Mouse (Mus musculus): ENCODE results near the gene Smim17. TPM values are rescaled to one million over a fixed set of nuclear protein-coding genes. Genes with fewer than 3 reads are reported as not detected.

The Smim17 gene
- polyA plus RNA-seq, 1 experiment: not detected

DNA sequence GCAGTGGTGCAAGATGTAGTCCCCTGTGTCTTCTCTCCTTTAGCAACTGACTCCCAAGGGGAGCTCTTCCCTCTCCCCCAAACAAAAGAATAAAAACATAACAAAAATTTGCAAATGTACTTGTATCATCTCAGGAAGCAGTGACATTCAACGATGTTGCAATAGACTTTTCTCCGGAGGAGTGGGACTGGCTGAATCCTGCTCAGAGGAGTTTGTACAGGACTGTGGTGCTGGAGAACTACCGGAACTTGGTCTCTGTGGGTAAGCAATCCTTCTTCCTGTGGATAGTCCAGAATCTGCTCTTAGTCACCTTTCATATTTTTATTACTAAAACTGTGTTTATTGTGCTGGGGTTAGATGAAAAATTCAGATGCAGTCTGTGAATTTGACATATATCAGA lies 25.5 kb upstream of the Smim17 start:
- WGBS: 94% methylated on average over 3 of the region's 3 CpGs

DNA sequence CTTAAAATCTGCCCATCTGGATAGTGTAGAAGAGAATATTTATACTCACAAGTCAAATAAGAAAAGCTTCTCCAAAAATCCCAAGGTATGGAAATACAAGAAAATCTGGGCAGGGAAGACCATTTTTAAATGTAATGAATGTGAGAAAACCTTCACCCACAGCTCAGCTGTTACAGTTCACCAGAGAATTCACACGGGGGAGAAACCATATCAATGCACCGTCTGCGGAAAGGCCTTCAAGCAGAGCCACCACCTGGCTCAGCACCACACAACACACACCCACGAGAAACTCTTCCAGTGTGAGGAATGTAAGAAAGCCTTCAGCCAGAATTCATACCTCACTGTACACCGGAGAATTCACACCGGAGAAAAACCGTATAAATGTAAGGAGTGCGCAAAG lies 20.1 kb upstream of the Smim17 start:
- peaks cover 8% of the 10 kb centered on the region for H3K4me1 ChIP-seq (replicated peaks; ENCODE audit: control insufficient read depth, insufficient read depth, low read length)
- no peaks in the 10 kb centered on the region for H3K36me3 ChIP-seq (ENCODE audit: control insufficient read depth, insufficient read depth, low read length)
- TF ChIP-seq CTCF (IDR thresholded peaks at IDR 0.05; ENCODE audit: borderline replicate concordance, control insufficient read depth, extremely low read depth, insufficient read depth, low read length, poor library complexity) (no peak), POLR2A (IDR thresholded peaks at IDR 0.05; ENCODE audit: control insufficient read depth, extremely low read depth, insufficient read depth, low read length, poor library complexity) (no peak)
- H3K27me3 ChIP-seq (ENCODE audit: control insufficient read depth, insufficient read depth, low read length): no peaks in the 10 kb centered on the region
- H3K27ac ChIP-seq (ENCODE audit: control insufficient read depth, insufficient read depth, low read length): no peak overlapping the region
- no peak overlapping the region for H3K4me3 ChIP-seq (ENCODE audit: control insufficient read depth, insufficient read depth, low read length)
- 93% methylated on average over 8 of the region's 8 CpGs for WGBS
- no peak for DNase-seq

More for the DNA sequence above, 25.5 kb upstream of the Smim17 start:
- Histone ChIP-seq H3K27me3 (ENCODE audit: control insufficient read depth, insufficient read depth, low read length) (no peaks in the 10 kb centered on the region), H3K27ac (ENCODE audit: control insufficient read depth, insufficient read depth, low read length) (no peak overlapping the region), H3K36me3 (ENCODE audit: control insufficient read depth, insufficient read depth, low read length) (no peaks in the 10 kb centered on the region), H3K4me1 (replicated peaks; ENCODE audit: control insufficient read depth, insufficient read depth, low read length) (no peaks in the 10 kb centered on the region), H3K4me3 (ENCODE audit: control insufficient read depth, insufficient read depth, low read length) (no peak overlapping the region)
- DNase-seq: no peak
- no peak for TF ChIP-seq POLR2A (IDR thresholded peaks at IDR 0.05; ENCODE audit: control insufficient read depth, extremely low read depth, insufficient read depth, low read length, poor library complexity)
- no peak for TF ChIP-seq CTCF (IDR thresholded peaks at IDR 0.05; ENCODE audit: borderline replicate concordance, control insufficient read depth, extremely low read depth, insufficient read depth, low read length, poor library complexity)

DNA sequence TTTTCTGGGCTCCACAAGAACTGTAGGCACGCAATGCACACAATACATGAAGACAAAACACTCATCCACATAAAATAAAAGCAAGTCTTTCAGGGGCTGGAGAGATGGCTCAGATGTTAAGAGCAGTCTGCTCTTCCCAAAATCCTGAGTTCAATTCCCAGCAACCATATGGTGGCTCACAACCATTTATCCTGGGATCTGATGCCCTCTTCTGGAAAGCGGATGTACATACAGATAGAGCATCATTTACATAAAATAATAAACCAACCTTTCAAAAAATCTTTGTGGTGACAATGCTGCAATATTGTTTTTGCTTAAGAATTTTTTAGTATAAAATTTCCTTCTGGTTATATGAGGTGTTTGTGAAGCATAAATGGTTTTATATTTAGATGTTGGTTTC lies 17.1 kb upstream of the Smim17 start:
- DNase-seq: no peak
- TF ChIP-seq CTCF (IDR thresholded peaks at IDR 0.05; ENCODE audit: borderline replicate concordance, control insufficient read depth, extremely low read depth, insufficient read depth, low read length, poor library complexity) (no peak), POLR2A (IDR thresholded peaks at IDR 0.05; ENCODE audit: control insufficient read depth, extremely low read depth, insufficient read depth, low read length, poor library complexity) (no peak)
- Histone ChIP-seq H3K36me3 (ENCODE audit: control insufficient read depth, insufficient read depth, low read length) (no peaks in the 10 kb centered on the region), H3K4me1 (replicated peaks; ENCODE audit: control insufficient read depth, insufficient read depth, low read length) (peaks cover 10% of the 10 kb centered on the region), H3K27ac (ENCODE audit: control insufficient read depth, insufficient read depth, low read length) (no peak overlapping the region), H3K4me3 (ENCODE audit: control insufficient read depth, insufficient read depth, low read length) (no peak overlapping the region), H3K27me3 (ENCODE audit: control insufficient read depth, insufficient read depth, low read length) (no peaks in the 10 kb centered on the region)
- WGBS: 90% methylated on average over 2 of the region's 2 CpGs

DNA sequence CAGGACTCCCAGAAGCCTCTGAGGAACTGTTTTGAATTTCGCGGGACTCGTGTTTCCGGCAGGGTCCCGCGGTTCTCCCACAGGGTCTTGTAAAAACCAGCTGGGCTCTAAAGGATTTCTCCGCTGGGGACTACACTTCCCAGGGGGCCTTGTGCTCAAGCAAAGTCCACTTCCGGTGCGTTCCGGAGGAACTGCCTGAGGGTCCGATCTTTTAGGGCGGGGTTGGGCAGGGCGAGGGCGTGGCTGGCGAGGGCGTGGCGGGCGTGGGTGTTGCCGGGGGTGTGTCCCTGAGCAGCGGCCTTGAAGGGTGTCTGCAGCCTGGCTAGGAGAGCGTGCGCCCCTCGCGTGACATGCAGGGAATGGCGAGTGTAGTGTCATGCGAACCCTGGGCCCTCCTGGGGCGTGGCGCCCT lies 15.5 kb upstream of the Smim17 start, which contains the start of gene Zfp28:
TSS of gene Zfp28 (plus strand) at position 252 of the 412 bp plus-strand sequence.
- TF ChIP-seq POLR2A (IDR thresholded peaks at IDR 0.05; ENCODE audit: control insufficient read depth, extremely low read depth, insufficient read depth, low read length, poor library complexity) (no peak; the same call in 1 of the 2 replicates), CTCF (IDR thresholded peaks at IDR 0.05; ENCODE audit: borderline replicate concordance, control insufficient read depth, extremely low read depth, insufficient read depth, low read length, poor library complexity) (peak; percentile 44; the same call in 1 of the 2 replicates)
- peaks cover 10% of the 10 kb centered on the region for H3K4me1 ChIP-seq (replicated peaks; ENCODE audit: control insufficient read depth, insufficient read depth, low read length)
- WGBS: under 1% methylated on average over 28 of the region's 28 CpGs
- no peak within 1 kb of the TSS for H3K27ac ChIP-seq (ENCODE audit: control insufficient read depth, insufficient read depth, low read length)
- no peaks in the 10 kb centered on the region for H3K27me3 ChIP-seq (ENCODE audit: control insufficient read depth, insufficient read depth, low read length)
- no peaks in the 10 kb centered on the region for H3K36me3 ChIP-seq (ENCODE audit: control insufficient read depth, insufficient read depth, low read length)
- H3K4me3 ChIP-seq (ENCODE audit: control insufficient read depth, insufficient read depth, low read length): peak within 1 kb of the TSS; percentile 50
- peak; percentile 92 for DNase-seq

DNA sequence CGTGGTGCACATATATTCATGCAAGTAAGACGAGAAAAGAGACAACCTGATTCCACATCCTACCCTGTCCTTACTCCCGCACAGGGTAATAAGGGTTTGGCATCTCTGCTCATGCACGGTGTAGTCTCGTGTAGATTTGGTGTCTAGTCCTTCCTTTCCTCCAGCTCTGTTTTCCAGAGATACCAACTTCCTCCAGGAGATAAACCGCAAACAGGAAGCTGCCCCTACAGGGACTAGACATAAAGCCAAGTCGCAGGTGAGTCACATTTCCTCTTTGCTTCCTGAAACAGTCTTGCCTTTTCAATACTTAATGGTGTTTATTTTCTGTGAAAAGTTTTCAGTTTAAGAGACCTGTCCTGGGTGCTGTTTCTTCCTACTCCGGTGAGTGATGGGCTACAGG lies 14.5 kb upstream of the Smim17 start:
- H3K36me3 ChIP-seq (ENCODE audit: control insufficient read depth, insufficient read depth, low read length): no peaks in the 10 kb centered on the region
- peaks cover 10% of the 10 kb centered on the region for H3K4me1 ChIP-seq (replicated peaks; ENCODE audit: control insufficient read depth, insufficient read depth, low read length)
- no peak overlapping the region for H3K27ac ChIP-seq (ENCODE audit: control insufficient read depth, insufficient read depth, low read length)
- DNase-seq: no peak
- TF ChIP-seq POLR2A (IDR thresholded peaks at IDR 0.05; ENCODE audit: control insufficient read depth, extremely low read depth, insufficient read depth, low read length, poor library complexity) (no peak), CTCF (IDR thresholded peaks at IDR 0.05; ENCODE audit: borderline replicate concordance, control insufficient read depth, extremely low read depth, insufficient read depth, low read length, poor library complexity) (no peak)
- 14% methylated on average over 8 of the region's 8 CpGs for WGBS
- H3K27me3 ChIP-seq (ENCODE audit: control insufficient read depth, insufficient read depth, low read length): no peaks in the 10 kb centered on the region
- no peak overlapping the region for H3K4me3 ChIP-seq (ENCODE audit: control insufficient read depth, insufficient read depth, low read length)

DNA sequence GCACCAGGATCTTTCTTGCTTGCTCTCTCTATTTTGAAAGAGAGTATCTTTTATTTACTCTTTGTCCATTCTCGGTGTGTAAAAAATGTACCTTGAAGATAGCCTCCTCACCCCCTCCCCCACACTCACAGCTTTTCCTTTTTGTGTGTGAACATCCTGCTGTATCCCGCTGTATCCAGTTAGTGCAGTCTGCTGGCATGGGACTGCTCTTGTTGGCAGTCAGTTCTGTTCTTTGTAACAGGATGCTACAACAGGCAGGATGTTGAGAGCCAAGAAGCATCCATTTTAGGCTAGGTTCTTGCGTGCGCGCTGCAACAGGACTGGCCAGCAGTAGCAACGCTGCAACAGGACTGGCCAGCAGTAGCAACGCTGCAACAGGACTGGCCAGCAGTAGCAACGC lies 11.5 kb upstream of the Smim17 start:
- no peak for DNase-seq
- whole genome bisulfite sequencing: 96% methylated on average over 8 of the region's 8 CpGs
- H3K4me1 ChIP-seq (replicated peaks; ENCODE audit: control insufficient read depth, insufficient read depth, low read length): peaks cover 10% of the 10 kb centered on the region
- H3K27me3 ChIP-seq (ENCODE audit: control insufficient read depth, insufficient read depth, low read length): no peaks in the 10 kb centered on the region
- TF ChIP-seq POLR2A (IDR thresholded peaks at IDR 0.05; ENCODE audit: control insufficient read depth, extremely low read depth, insufficient read depth, low read length, poor library complexity) (no peak), CTCF (IDR thresholded peaks at IDR 0.05; ENCODE audit: borderline replicate concordance, control insufficient read depth, extremely low read depth, insufficient read depth, low read length, poor library complexity) (no peak)
- H3K27ac ChIP-seq (ENCODE audit: control insufficient read depth, insufficient read depth, low read length): no peak overlapping the region
- no peaks in the 10 kb centered on the region for H3K36me3 ChIP-seq (ENCODE audit: control insufficient read depth, insufficient read depth, low read length)
- no peak overlapping the region for H3K4me3 ChIP-seq (ENCODE audit: control insufficient read depth, insufficient read depth, low read length)

DNA sequence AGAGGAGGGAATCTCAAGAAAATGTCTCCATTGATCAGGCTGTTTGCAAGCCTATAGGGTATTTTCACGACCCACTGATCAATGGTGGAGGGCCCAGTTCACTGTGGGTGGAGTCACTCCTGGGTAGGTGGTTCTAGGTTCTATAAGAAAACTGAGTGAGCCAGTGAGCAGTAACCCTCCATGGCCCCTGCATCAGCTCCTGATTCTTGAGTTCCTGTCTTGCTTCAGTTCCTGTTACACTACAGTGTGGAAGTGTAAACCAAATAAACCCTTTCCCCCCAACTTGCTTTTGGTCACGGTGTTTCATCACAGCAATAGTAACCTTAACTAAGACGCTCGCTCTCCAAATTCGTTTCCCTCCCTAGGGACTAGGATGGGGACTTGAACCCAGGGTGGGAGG lies 9.5 kb upstream of the Smim17 start:
- H3K4me1 ChIP-seq (replicated peaks; ENCODE audit: control insufficient read depth, insufficient read depth, low read length): no peaks in the 10 kb centered on the region
- H3K4me3 ChIP-seq (ENCODE audit: control insufficient read depth, insufficient read depth, low read length): no peak overlapping the region
- H3K36me3 ChIP-seq (ENCODE audit: control insufficient read depth, insufficient read depth, low read length): no peaks in the 10 kb centered on the region
- DNase-seq: no peak
- no peak overlapping the region for H3K27ac ChIP-seq (ENCODE audit: control insufficient read depth, insufficient read depth, low read length)
- no peaks in the 10 kb centered on the region for H3K27me3 ChIP-seq (ENCODE audit: control insufficient read depth, insufficient read depth, low read length)
- TF ChIP-seq CTCF (IDR thresholded peaks at IDR 0.05; ENCODE audit: borderline replicate concordance, control insufficient read depth, extremely low read depth, insufficient read depth, low read length, poor library complexity) (no peak), POLR2A (IDR thresholded peaks at IDR 0.05; ENCODE audit: control insufficient read depth, extremely low read depth, insufficient read depth, low read length, poor library complexity) (no peak)
- 93% methylated on average over 5 of the region's 5 CpGs for WGBS
